Mouse (Mus musculus) c-Kit-positive CD71-positive TER-119-negative erythroid progenitor cells, embryonic 14.5 days (primary cell): ENCODE data around the gene Serpina3k.
"Not testable (repeated sequence)": the region's sequence is repeated elsewhere in the genome, so short reads cannot be mapped to it uniquely, and the experiment has no call there.

ENCODE experiments used
- DNase-seq: peaks from one replicate; pipeline ENCODE4 v3.0.0-alpha.2; 2013; ENCODE audit warnings: low read depth

Serpina3k gene

DNA sequence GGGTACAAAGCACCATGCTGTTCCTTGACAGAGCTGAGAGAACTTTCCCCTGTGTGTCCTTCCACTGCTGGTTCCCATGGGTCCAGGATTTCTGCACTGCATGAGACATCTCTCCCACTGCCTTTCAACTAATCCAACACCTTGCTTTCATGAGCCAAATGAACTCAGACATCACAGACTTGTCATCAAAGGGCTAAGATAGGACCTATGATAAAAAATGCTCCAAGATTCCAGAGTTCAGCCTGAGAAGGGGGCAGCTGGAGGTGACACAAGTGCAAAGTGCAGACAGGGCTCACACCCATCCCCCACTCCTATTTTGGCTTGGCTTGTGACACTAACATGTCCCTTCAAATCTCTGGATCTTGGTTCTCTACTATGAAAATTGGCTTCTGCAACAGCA, 50.2 kb downstream of the Serpina3k start:
- DNase-seq: no peak

DNA sequence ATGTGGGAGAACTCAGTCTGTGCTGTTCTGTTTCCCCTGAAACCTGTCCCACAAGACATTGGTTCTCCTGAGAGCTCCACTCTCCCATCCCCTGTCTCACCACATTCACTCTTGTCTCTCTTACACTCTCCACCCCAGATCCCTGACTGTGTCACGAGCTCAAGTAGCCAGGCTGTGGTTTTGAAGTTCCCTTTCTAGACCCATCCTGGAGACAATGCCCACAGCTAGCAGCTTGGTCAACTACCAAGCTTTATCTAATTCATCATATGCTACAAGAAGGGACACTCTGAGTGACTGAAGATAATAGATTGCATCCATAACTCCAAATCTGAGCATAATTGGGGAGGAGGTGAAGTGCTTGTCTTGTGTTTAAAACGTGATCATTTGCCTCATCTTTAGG, 52.8 kb downstream of the Serpina3k start:
- not testable (repeated sequence) for DNase-seq
